Mouse (Mus musculus) midbrain, postnatal 0 days (tissue): Measurements from ENCODE around the gene Arhgap28. TPM values are rescaled to one million over a fixed set of nuclear protein-coding genes. Genes with fewer than 3 reads are reported as not detected.
A peak's percentile ranks its signal among the peaks of the same experiment; 100 is the strongest.

ENCODE experiments used
- ATAC-seq: fragments of 200-750 bp; cut with Nextera tagmentation; 2 replicates; pipeline ENCODE4 v1.8.0; 2017; ENCODE audit warnings: moderate number of reproducible peaks, mild to moderate bottlenecking, moderate TSS enrichment, moderate library complexity; ENCODE audit not compliant: low FRiP score
- DNase-seq: peaks from one replicate; pipeline ENCODE4 v3.0.0-alpha.2; 2015; ENCODE audit warnings: low spot score
- H3K27ac ChIP-seq: fragments of 300-500 bp; sonication (generic); 2 replicates; pipeline ENCODE4 v1.5.1; 2014; ENCODE audit warnings: low read depth, mild to moderate bottlenecking, low read length, mixed read lengths
- H3K27me3 ChIP-seq: fragments of 300-500 bp; sonication (generic); 2 replicates; pipeline ENCODE4 v1.6.1; 2014; ENCODE audit warnings: low read length, control low read depth, mixed read lengths; ENCODE audit not compliant: insufficient read depth
- H3K36me3 ChIP-seq: fragments of 300-500 bp; sonication (generic); 2 replicates; pipeline ENCODE4 v1.6.1; 2014; ENCODE audit warnings: low read length, control low read depth, mixed read lengths; ENCODE audit not compliant: insufficient read depth
- H3K4me1 ChIP-seq: fragments of 300-500 bp; sonication (generic); 2 replicates; pipeline ENCODE4 v1.6.1; 2014; ENCODE audit warnings: mild to moderate bottlenecking, control low read depth, antibody characterized with exemption, low read length, mixed read lengths; ENCODE audit not compliant: insufficient read depth
- H3K4me2 ChIP-seq: fragments of 300-500 bp; sonication (generic); 2 replicates; pipeline ENCODE4 v1.6.1; 2014; ENCODE audit warnings: low read depth, mild to moderate bottlenecking, low read length, mixed read lengths; ENCODE audit not compliant: poor library complexity, severe bottlenecking
- H3K4me3 ChIP-seq: fragments of 300-500 bp; sonication (generic); 2 replicates; pipeline ENCODE4 v1.5.1; 2014; ENCODE audit warnings: low read depth, mild to moderate bottlenecking, low read length, moderate library complexity
- H3K9ac ChIP-seq: fragments of 300-500 bp; sonication (generic); replicated peaks from 2 replicates; pipeline ENCODE4 v1.6.1; 2014; ENCODE audit warnings: mild to moderate bottlenecking, low read length, moderate library complexity, mixed read lengths; ENCODE audit not compliant: poor library complexity, severe bottlenecking
- H3K9me3 ChIP-seq: fragments of 300-500 bp; sonication (generic); 2 replicates; pipeline ENCODE4 v1.6.1; 2016; ENCODE audit warnings: low read length, control low read depth
- CTCF ChIP-seq: IDR thresholded peaks from 2 replicates; pipeline ENCODE4 v1.5.1; 2016; ENCODE audit warnings: antibody characterized with exemption, mild to moderate bottlenecking
- WGBS: fragments of 180-500 bp; shearing (Covaris S2); extraction: QIAGEN DNeasy Blood & Tissue Kit; methylation state at CpG from one replicate; pipeline ENCODE4 v1.1.7; 2014; 5-methylcytosine and 5-hydroxymethylcytosine counted together
- polyA plus RNA-seq: library from polyadenylated mRNA; unstranded; fragments of >200 nt; fragmentation: Nextera tagmentation; extraction: Ambion mirVana; gene quantifications from 2 replicates; pipeline ENCODE4 v1.2.1, GENCODE M21; 2015
- total RNA-seq: library from RNA; depleted of rRNA; stranded (reverse); fragments of >200 nt; gene quantifications from 2 replicates; pipeline ENCODE4 v1.2.3, GENCODE M21; 2014; rRNA removed

Gene Arhgap28
- total RNA-seq (5.1 and 6.6 TPM in 2 replicates), polyA plus RNA-seq (2.8 and 2.9 TPM in 2 replicates)

DNA sequence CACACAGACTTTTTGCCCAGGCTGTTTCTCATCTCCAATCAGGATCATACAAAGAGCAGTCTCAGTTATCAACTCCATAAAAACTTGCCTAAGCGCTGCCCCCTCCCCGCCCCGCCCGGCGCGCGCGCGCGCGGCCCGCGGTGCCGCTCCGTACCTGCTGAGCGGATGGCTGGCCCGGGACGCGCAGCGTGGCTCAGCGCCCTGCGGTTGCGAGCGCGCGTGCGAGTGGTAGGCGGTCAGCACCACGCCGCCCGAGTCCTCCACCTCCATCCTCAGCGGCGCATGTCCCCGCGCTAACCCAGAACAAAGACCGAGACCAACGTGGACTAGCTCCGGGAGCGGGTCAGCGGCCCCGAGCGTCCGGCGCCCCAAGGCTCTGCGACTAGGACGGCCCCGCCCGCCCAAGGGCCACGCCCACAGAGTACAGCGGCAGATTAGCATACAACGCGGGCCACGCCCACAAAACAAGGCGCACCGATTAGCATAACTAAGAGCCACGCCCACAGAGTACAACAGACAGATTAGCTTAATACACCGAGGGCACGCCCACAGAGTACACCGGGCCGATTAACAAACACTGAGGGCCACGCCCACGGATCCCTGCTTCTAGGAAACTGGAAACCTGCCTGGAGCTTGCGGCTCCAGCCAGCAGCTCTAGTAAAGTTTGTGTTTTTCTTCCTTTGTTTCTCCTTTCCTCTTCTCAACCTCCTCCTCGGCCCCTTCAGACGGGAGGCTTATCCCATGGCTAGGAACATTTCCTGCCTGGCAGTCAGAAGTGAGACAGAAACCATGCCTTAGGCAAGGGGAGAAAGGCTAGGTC lies at the start of gene Arhgap28:
Arhgap28 (minus strand) TSS at position 380 of the 820 bp plus-strand sequence.
- peak; percentile 91 for DNase-seq

GRCm38 (mm10) chr17:68046341-68046675 lies 42.4 kb upstream of the Arhgap28 start:
- Histone ChIP-seq H3K36me3 (no peaks in the 10 kb centered on the region), H3K27ac (no peak overlapping the region), H3K9me3 (no peaks in the 10 kb centered on the region), H3K9ac (no peak overlapping the region), H3K4me3 (no peak overlapping the region), H3K4me2 (no peak overlapping the region), H3K4me1 (no peaks in the 10 kb centered on the region), H3K27me3 (no peaks in the 10 kb centered on the region)
- DNase-seq (no peak), ATAC-seq (no peak)
- 67% methylated on average over 7 of the region's 7 CpGs for WGBS
- no peak for TF ChIP-seq CTCF

More for the DNA sequence above, at the start of gene Arhgap28:
- TF ChIP-seq CTCF = no peak
- H3K27me3 ChIP-seq = no peaks in the 10 kb centered on the region
- no peaks in the 10 kb centered on the region for H3K36me3 ChIP-seq
- peak within 1 kb of the TSS; percentile 65 for H3K9ac ChIP-seq
- no peaks in the 10 kb centered on the region for H3K4me1 ChIP-seq
- peak within 1 kb of the TSS; percentile 70 for H3K4me3 ChIP-seq
- under 1% methylated on average over 56 of the region's 65 CpGs for WGBS
- ATAC-seq = peak; percentile 84
- H3K4me2 ChIP-seq = peak within 1 kb of the TSS; percentile 87
- no peaks in the 10 kb centered on the region for H3K9me3 ChIP-seq
- peak within 1 kb of the TSS; percentile 26 for H3K27ac ChIP-seq

- H3K9ac ChIP-seq = no peak overlapping the region
- no peak for TF ChIP-seq CTCF
- no peaks in the 10 kb centered on the region for H3K4me1 ChIP-seq
- no peaks in the 10 kb centered on the region for H3K36me3 ChIP-seq
- no peaks in the 10 kb centered on the region for H3K27me3 ChIP-seq
- DNase-seq (no peak), ATAC-seq (no peak)
- H3K4me3 ChIP-seq = no peak overlapping the region
- H3K4me2 ChIP-seq = no peak overlapping the region
- H3K27ac ChIP-seq = no peak overlapping the region
- no peaks in the 10 kb centered on the region for H3K9me3 ChIP-seq
- WGBS = 83% methylated on average over 8 of the region's 8 CpGs
These were observed 41.9 kb upstream of the Arhgap28 start for GRCm38 (mm10) chr17:68045655-68046340.

- TF ChIP-seq CTCF = no peak
- Histone ChIP-seq H3K27ac (no peak overlapping the region), H3K9ac (no peak overlapping the region), H3K9me3 (no peaks in the 10 kb centered on the region), H3K4me3 (no peak overlapping the region), H3K4me2 (no peak overlapping the region), H3K4me1 (no peaks in the 10 kb centered on the region), H3K27me3 (no peaks in the 10 kb centered on the region), H3K36me3 (no peaks in the 10 kb centered on the region)
- ATAC-seq (no peak), DNase-seq (no peak)
- 97% methylated on average over 4 of the region's 4 CpGs for WGBS
These were observed 38.5 kb upstream of the Arhgap28 start for GRCm38 (mm10) chr17:68042377-68042776.

DNA sequence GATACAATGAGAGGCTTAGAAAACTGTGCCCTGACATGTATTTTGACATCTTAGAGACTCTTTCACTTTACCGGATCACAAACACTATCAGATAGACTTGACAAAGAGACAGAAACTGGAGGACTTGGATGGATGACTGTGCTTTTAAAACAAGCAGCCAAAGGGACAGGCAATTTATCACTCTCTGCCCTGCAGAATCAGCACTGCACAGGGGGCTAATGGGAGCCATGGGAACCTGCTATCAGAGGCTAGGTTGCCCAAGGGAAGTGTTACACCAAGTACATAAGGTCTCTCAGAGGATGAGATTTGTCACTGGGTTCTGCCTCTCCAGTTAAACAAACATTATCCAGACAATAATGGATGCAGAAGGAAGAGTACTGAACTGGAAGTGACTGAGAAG lies 33.1 kb upstream of the Arhgap28 start:
- Histone ChIP-seq H3K36me3 (no peaks in the 10 kb centered on the region), H3K4me2 (no peak overlapping the region), H3K4me1 (no peaks in the 10 kb centered on the region), H3K9ac (no peak overlapping the region), H3K4me3 (no peak overlapping the region), H3K9me3 (no peaks in the 10 kb centered on the region), H3K27ac (no peak overlapping the region), H3K27me3 (no peaks in the 10 kb centered on the region)
- WGBS = 91% methylated on average over 1 of the region's 1 CpGs
- ATAC-seq (no peak), DNase-seq (peak; percentile 9)
- TF ChIP-seq CTCF = no peak

DNA sequence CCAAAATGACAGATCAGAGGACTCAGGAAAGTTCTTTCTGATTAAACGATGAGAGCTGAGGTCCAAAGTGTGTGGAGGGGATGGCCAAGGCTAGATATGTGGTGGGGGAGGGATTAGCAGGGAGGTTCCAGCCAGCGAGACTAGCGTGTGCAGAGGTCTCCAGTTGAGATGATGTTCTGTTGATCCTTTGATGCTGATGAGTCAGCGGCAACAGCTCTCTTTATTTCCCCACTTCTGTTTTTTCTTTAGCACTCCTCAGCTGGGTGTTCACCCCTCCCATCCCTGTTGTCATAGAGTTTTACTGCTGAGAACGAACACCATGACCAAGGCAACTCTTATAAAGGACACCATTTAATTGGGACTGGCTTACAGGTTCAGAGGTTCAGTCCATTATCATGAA lies 25.6 kb upstream of the Arhgap28 start:
- Histone ChIP-seq H3K27ac (no peak overlapping the region), H3K4me2 (no peak overlapping the region), H3K4me1 (no peaks in the 10 kb centered on the region), H3K36me3 (no peaks in the 10 kb centered on the region), H3K27me3 (no peaks in the 10 kb centered on the region), H3K9me3 (no peaks in the 10 kb centered on the region), H3K9ac (no peak overlapping the region), H3K4me3 (no peak overlapping the region)
- ATAC-seq = no peak
- no peak for DNase-seq
- WGBS = 78% methylated on average over 5 of the region's 5 CpGs
- TF ChIP-seq CTCF = no peak
